ENCODE assay signal across 10 mouse cellular contexts in the genomic region with DNA sequence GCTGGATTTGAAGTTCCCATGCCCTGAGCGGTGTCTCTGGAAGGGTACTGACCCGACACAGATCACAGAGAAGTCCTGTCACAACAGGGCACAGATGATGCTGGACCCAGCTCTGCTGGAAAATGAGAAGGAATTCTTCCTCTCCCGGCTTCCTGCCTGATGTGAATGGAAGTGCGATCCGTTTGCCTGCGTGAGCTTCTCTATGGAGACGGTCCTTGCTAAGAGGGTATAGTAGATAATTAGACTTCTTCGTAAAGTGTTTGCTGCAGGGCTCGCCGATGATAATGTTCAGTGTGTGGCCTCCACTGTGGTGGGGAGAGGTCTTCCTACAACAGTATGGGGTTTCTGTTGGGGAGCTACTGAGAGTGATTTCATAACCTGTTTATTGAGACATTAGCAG.
DNase-seq lines count a peak whose midpoint lies in the region; ATAC-seq and TF ChIP-seq lines count a peak whose summit lies in the region.
"Had no signal": no experiment of that assay in that cellular context is flagged by ENCODE, and none has a peak within 500 bp of the region (broad histone marks: within the 10 kb centered on the region; RNA-seq: fewer than 3 reads in every experiment).

No protein-coding gene starts in this region.

- TF ChIP-seq CTCF in gastrocnemius, adult 2 months (IDR thresholded peaks at IDR 0.05) = no peak

- no peak for ATAC-seq in heart, embryonic 12.5 days (ENCODE audit: insufficient number of reproducible peaks, low FRiP score)
- no peak for ATAC-seq in midbrain, embryonic 13.5 days
- ATAC-seq: CD4-positive, CD25-positive, alpha-beta regulatory T cell, adult 4 months had no signal

- no peaks in the 10 kb centered on the region for H3K36me3 ChIP-seq in heart, embryonic 12.5 days
- H3K36me3 ChIP-seq in midbrain, embryonic 13.5 days = no peaks in the 10 kb centered on the region

- peak overlapping the region; percentile 82 for H3K27ac ChIP-seq in gastrocnemius, adult 2 months
- peak overlapping the region; percentile 83 for H3K27ac ChIP-seq in heart, embryonic 12.5 days (ENCODE audit: poor library complexity, severe bottlenecking)
- H3K27ac ChIP-seq in midbrain, embryonic 13.5 days = peak overlapping the region; percentile 25; the same call in 1 of the 2 replicates

- no peaks in the 10 kb centered on the region for H3K9me3 ChIP-seq in heart, embryonic 12.5 days (replicated peaks)
- no peaks in the 10 kb centered on the region for H3K9me3 ChIP-seq in midbrain, embryonic 13.5 days

- H3K4me1 ChIP-seq in heart, embryonic 12.5 days (replicated peaks) = peaks cover 34% of the 10 kb centered on the region
- H3K4me1 ChIP-seq in midbrain, embryonic 13.5 days (replicated peaks) = peaks cover 36% of the 10 kb centered on the region

- H3K27me3 ChIP-seq in heart, embryonic 12.5 days (replicated peaks) = no peaks in the 10 kb centered on the region
- no peaks in the 10 kb centered on the region for H3K27me3 ChIP-seq in midbrain, embryonic 13.5 days

- peak overlapping the region; percentile 49 for H3K9ac ChIP-seq in heart, embryonic 12.5 days
- no peak overlapping the region for H3K9ac ChIP-seq in midbrain, embryonic 13.5 days (replicated peaks)

- 6% methylated on average over 10 of the region's 10 CpGs for WGBS in heart, embryonic 12.5 days
- 45% methylated on average over 10 of the region's 10 CpGs for WGBS in midbrain, embryonic 13.5 days

- intact Hi-C loops in gastrocnemius, adult 2 months (cut with DNase I) = no loop called here

- peak overlapping the region; percentile 71 for H3K4me2 ChIP-seq in heart, embryonic 12.5 days
- peak overlapping the region; percentile 32 for H3K4me2 ChIP-seq in midbrain, embryonic 13.5 days (replicated peaks)

- no peak for DNase-seq in gastrocnemius, adult 2 months
- no peak for DNase-seq in gastrocnemius, adult 18-20 months (ENCODE audit: low spot score)
- DNase-seq in brain, adult 2 months (ENCODE audit: low read depth, low spot score) = peak; percentile 56
- no peak for DNase-seq in frontal cortex, postnatal 10 days (ENCODE audit: low spot score in 2 of 2)
- DNase-seq in urinary bladder, postnatal 14 days (ENCODE audit: low spot score) = no peak
- DNase-seq in kidney, postnatal 36 days = no peak
- DNase-seq: adrenal gland, postnatal 14 days had no signal

- peak overlapping the region; percentile 67 for H3K4me3 ChIP-seq in gastrocnemius, adult 2 months
- H3K4me3 ChIP-seq in heart, embryonic 12.5 days = peak overlapping the region; percentile 48
- no peak overlapping the region for H3K4me3 ChIP-seq in midbrain, embryonic 13.5 days (replicated peaks)

Comparison
In these comparisons a context has a peak if more than half of its experiments do, and no peak if none do; other contexts are left out.
1. H3K27ac ChIP-seq: peak in every context shown above with its lines; median percentile 83 in heart, embryonic 12.5 days; 82 in gastrocnemius, adult 2 months; 25 in midbrain, embryonic 13.5 days.